Mouse (Mus musculus) mesoderm, embryonic 11.5 days (tissue): ENCODE results near the gene Strn3.
A peak's percentile ranks its signal among the peaks of the same experiment; 100 is the strongest.

Source experiments
- DNase-seq: peaks from one replicate; pipeline ENCODE4 v3.0.0-alpha.2; 2012; ENCODE audit warnings: low read depth, low spot score

Strn3 gene

DNA sequence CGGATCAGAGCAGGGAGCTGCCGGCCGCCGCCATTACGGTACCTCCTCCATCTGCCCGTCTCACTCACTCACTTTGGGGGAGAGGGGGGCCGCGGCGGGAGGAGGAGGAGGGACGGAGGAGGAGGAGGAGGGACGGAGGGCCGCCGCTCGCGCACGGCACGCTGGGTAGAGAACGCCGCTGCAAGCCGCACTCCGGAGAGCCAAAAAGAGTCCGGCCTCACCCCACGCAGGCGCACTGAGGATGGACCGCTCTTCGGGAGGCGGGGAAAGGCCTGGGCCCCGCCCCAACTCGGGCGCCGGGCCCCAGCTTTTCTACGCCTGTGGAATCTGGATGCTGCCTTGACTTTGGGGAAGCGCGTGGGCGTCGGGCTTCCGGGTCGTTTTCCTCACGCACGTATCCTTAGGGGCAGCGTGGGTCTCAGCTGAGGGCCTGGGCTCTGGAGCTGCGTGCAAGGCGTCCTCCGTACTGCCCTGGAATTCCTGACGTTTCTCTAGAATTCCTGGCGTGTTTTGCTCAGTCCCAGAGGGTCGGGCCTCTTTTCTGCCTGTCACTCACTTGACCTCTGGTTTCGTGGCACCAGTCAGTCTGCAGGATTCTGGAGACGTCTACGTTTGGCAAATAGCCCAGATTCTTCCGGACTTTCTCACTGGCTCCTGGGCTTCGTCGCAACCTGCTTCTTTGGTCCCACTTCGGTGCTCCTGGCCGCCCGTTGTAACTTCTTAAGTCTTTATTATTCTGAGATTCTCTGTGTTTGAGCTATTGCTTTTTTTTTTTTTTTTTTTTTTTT is at the start of gene Strn3:
Strn3 (minus strand) TSS at position 53 of the 788 bp plus-strand sequence.
- peak; percentile 97 for DNase-seq

DNA sequence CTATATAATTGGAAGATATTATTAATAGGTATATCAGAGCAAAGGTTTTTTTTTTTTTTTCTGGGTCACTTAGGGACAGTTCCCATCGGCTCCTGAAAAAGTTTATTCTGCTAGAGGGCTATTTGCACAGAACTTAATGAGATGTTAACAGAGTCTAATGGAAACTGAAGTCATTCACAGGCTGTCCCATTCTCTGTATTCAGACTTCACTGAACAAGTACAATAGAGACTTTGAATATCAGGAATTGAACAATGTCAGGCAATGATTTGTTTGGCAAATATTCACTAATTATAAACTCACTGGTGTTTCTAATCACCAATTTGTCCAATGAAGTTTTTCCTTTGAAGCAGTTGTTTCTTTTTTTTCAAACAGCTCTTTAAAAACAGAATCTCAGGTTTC is 45.1 kb upstream of the Strn3 start:
- no peak for DNase-seq

DNA sequence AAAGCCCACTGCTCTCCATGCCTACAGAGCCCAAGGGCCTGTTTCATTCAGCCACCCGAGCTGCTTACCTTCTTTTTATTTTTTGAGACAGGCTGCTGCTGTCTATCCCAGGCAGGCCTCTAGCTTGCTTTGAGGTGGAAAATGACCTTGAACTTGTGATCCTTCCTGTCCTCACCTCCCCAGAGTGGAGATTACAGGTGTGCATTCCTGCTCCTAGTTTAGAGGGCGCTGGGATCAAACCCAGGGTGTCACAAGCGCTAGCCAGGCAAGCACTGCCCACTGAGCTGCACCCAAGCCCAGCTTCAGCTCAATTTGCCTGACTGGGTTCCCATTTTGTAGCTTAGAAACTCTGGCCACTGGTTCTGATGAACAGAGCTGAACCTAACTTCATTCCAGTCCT is 44.7 kb upstream of the Strn3 start:
- DNase-seq = no peak

DNA sequence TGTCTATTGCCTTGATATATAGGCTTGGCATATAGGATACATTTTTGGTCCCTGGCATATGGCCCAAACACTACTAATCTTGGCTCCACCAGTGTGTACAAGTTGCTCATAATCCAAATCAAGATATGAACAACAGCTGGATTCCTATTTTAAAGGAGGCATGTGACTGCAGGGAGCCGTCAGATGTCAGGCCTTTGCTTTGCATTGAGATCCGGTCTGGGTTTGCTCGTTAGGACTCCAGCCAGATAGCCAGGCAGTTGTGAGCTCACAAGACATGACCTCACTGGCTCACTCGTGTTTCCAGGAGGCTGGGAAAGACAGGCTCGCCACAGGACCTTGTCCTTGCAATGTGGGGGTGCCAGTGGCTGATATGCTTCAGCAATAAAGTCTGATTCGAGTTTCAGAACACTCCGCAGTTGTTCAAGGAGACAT is 44.2 kb upstream of the Strn3 start:
- DNase-seq = no peak

DNA sequence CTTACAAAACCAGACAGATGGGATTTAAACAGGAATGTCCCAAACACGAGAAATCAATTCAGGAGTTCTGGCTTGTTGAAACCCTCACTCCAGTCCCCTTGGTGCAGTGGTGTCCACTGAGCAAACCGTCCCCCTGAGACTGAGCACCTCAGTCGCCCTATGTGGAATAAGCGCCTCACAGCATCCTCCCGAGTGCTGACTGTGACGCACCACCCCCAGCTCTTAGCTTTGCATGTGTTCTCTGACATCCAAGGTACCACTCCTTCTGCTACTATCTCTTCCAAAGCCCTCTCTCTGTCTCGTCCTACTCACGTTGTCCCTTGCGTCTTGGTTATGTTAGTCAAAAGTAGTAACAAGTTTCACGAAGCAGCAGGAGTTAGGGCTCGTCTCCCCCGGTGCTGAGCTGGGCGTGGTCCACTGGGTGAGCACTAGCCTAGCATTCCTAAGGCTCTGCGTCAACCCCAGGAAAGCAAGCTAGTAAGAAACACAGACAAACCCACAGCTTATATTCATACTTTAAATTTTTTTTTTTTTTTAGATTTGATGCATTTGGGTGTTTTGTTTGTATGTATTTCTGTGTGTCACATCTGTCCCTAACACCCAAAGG is 43.0 kb upstream of the Strn3 start:
- DNase-seq = no peak

DNA sequence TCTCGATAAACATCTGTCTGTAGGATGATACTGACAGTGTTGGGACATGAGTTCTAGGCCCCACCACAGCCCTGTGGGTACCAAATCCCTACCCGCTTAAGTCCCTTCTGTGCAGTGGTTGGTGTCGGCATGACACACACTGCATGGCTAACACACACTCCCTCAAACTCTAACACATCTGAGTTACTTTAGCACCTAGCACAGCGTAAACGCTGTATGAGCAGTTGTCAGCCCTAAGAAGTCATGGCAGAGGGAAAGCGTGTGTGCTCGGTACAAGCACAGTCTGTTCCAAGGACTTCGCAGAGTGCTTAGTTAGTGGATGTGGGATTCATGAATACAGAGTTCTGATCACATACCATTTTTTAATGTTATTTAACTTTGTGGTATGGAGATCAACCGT is 38.1 kb upstream of the Strn3 start:
- no peak for DNase-seq

DNA sequence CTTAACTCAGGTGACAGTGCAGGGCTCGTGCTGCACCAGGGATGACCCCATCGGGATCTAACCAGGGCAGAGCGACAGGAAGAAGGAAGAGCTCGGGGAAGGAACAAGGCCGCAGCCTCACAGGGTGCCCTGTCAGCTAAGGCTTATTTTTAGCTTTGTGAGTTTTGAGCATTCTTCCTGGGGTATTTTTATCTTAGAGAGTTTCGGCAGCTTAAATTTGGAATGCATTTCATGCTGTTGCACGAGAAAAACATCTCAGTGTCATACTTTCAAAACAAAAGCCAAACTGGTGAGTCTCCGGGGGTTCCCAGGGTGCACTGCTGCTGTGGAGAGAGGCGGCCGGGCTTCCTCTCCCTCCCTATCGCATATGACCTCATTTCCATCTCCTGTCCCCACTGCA is 37.4 kb upstream of the Strn3 start:
- no peak for DNase-seq

DNA sequence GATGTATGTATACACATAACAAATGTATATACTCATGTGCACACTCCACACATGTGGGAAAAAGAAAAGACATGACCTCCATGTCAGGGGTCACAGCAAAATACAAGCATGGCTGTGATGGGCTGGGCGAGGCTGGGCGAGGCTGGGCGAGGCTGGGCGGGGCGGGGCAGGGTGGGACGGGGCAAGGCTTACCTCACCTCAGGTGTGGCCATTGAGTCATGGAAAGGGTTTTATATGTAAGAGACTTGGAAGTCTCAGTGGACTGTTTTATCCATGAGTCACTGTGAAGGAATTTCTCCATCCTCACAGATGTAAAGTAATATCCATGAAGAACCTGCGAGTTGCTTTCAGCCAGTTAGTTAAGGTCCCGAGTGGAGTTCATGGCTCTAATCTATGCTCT is 30.1 kb upstream of the Strn3 start:
- DNase-seq = no peak

DNA sequence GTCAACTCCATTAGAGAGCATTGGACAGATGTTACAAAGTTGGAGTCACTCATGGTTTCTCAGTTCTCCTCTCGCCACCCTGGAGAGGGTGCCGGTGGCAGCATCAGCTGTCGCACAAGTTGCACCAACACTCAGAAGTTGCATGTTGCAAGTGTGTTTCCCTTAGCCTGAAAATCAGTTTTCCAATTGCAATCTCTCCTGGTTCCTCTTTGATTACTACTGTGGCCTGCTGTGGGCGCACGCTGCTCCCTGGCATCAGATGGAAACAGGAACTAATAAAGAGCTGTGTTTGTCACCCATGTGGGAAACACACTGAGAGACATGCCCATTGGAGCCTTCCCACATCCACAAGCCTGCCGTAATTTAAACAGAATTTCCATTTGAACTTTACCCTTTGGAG is 26.9 kb upstream of the Strn3 start:
- DNase-seq = no peak

DNA sequence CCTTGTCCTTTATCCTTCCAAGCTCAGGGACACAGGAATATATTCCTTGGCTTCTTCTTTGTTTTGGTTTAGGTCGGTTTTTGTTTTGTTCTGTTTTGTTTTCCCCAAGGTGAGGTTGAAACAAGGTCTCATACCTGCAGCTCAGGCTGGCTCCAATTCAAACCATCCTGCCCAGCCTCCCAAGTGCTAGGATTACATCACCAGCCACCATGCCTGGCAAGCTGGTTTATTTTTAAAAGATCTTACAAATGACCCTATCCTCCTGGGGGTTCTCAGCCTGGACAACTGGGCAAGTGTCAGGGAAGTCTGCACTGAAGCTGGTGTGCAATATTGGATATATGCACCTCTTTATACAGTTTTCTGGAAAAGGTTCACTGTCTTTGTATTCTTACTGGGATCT is 21.0 kb upstream of the Strn3 start:
- DNase-seq = no peak

DNA sequence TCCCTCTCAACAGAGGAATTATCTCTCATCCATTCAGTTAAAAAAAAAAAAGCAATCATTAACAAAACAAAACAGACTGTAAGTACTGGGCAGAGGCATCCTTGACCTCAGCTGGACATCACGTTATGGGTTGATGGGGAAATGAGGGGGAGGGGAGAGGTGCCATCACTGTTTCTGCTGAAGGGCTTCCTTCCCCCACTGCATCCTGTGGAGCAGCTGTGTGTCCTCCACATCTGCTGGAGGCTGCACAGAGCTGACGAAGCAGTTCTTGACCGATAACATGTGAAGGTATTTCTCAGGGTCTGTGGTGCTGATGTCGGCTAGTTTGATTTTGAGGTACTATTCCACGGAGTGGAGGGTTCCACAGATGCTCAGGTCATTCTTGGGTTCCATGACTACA is 18.5 kb upstream of the Strn3 start:
- DNase-seq = no peak

DNA sequence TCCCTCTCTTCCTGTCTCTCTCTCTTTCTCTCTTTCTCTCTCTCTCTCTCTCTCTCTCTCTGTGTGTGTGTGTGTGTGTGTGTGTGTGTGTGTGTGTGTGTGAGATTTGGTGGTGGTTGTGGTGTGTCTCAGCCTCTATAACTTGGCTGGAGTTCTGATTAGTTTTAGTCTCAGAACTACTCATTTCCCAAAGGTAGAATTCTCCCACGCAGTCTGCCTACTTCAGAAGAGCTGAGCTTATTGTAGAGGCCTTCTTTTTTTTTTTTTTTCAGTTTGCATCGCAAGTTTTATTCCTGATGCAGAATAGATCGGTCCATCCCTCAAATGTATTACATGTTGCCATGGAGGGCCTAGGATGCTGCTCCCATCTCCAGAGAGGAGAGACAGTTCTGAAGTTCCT is 18.0 kb upstream of the Strn3 start:
- DNase-seq = no peak

DNA sequence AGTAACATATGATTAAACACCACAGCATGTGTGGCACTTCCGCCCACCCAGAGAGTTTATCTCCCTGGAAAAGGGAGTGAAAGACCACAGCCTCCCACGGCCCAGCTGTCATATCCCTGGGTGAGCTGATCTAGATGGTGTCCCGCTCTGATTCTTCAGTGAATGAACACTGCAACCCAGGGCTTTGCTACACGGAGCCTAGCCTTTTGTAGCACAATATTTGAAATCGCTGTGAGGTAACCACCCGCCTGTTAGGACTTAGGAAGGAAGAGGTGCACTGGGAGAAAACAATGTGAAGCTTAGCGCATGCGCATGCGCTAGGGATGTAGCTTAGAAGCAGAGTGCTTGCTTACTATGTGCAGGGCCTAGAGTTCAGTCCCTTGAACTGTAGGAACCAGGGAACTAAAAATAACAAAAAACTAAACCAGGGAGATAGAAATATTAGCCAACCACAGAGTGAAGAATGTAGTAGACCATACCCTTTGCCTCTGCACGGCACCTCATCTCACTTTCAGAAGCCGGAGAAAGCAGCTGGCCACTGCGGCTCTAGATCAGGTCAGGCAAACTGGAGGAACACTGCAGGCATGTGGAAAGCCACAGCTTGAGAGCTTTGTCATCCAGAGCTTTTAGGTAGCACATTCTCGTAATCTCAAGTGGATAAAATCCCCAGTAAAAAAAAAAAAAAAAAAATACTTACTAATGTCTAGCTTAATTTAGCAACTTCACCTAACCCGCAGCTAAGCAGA is 17.4 kb upstream of the Strn3 start:
- DNase-seq = no peak

DNA sequence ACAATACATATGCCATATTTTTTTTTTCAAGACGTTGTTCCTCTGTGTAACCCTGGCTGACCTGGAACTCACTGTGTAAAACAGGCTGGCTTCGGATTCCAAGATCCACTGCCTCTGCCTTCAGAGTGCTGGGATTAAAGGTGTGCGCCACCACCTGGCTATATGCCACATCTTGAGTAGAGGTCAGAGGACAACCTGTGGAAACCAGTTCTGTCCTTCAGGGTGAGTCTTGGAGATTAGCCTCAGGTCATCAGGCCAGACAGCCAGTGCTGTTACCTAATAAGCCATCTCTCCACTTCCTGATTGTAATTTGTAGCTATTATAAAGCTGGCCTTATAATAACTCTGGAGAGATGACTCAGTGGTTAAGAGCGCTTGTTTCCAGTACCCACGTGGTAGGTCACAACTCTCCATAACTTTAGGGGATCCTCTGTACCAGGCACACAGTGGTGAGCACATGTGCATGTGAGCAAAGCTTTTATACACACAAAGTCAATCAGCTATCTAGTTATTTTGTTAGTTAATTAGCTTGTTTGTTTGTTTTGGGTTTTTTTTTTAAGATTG is 15.1 kb upstream of the Strn3 start:
- no peak for DNase-seq

DNA sequence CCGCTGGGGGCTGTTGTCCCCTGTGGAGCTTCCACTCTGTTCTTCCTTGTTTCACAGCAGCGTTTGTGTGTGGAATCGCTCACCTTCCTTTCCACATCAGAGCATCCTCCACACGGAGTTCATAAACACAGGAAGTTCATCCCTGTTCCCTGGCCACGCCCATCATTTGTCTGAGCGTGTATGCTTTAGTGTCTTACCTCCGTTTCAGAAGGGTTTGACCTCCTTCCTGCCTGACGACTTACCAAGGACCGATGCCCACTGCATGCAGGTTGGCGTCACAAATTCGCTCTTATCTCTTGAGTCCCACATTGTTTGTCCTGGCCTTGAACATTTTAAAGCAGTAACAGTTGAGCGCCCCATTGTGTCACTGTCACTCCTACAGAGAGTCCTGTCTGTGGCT is 14.1 kb upstream of the Strn3 start:
- DNase-seq = no peak

DNA sequence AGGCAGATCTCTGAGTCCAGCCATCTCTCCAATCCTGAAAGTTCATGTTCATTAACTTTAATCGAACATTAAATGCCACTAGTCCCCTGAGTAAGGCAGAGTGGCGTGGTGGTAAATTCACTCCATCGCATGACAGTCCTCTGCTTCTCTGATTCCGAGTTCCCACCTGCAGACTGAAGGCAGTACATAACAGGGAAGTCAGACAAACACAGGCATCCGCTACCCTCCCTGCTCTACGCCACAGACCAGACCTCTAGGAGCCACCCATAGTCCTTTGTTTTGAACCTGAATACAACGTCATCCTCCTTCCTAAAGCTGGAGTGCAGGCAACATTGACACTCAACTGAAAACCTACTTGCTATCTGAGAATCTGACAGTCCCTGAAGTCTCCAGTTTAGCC is 12.9 kb upstream of the Strn3 start:
- DNase-seq = no peak

DNA sequence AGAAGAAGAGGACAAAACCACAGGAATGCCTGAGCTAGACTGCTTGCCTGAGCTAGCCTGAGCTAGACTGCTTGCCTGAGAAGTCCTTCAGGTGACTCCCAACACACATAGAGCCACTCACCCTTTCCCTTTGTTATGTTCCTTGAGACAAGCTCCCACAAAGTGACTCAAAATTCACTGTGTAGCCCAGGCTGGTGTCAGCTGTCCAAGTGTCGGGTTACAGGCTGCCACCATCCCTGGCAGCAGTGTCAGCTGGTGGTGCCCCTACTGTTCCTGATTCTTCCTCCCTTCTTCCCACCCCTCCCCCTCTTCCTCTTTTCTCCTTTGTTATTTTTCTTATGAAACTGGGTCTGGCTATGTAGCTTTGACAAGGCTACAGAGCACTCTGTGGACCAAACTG is 12.2 kb upstream of the Strn3 start:
- DNase-seq = peak; percentile 43

DNA sequence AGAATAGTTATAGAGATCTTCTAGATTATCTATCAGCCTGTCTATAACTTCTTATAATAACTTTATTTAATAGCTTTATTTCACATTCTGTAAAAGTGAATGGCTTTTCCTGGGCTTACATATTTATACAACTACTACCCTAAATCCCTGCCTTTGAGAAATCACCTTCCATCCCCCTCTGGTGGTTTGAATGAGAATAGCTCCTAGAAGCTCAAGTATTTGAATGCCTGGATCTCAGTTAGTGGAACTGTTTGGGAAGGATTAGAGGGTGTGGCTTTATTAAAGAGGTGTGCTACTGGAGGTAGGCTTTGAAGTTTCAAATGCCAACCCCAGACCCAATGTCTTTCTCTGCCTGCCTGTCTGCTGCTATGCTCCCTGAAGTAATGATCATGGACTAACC is 10.0 kb upstream of the Strn3 start:
- DNase-seq = no peak

DNA sequence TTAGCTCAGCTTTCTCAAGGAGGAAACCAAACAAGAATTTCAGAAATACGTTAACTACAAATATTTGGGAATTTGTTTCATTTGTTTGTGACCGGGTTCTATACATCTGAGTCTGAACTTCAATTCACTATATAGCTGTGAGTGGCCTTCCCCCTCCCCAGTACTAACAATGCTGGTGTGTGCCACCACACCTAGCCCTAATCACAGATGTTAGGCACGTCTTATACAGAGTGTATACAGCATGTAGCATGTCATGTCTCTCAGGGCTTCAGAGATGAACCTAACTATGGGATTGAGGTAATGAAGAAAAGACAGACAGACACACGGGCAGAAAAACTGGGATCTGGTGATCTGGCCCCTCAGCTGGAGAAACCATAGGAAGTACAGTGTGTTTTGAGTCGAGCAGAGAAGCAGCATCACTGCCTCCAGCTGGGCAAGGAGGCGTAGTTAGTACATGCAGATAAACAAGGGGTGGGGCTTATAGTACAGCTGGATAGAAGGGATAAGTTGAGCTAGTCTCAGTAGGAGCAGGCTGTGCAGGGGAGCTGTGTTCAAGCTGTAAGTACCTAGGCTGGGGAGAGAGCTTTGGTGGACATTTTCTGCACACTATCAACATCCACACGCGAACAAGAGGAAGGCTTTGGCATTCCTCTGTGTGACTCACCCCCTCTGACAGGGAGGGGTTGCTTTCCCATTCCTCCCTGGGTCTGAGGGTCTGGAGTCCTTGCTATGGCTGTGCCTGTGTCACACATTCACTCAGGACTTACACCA is 8.1 kb upstream of the Strn3 start:
- DNase-seq = no peak

DNA sequence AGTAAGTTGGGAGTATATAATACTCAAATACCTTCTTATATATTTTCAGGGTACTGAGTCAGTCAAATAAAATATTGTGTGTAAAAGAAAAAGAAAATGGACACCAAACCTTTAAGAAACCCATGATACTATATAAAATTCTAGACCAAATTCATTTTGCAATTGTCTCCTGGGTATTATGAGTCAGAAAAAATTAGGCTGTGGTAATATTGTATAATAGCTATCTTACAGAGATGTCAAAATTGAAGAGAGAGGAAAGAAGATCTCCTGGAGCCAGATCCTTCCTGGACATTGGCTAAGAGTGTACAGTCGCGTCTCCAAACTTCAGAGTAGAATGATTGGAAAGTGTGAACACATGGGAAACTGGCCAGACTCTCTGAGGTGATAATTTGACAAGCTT is 4.5 kb upstream of the Strn3 start:
- DNase-seq = no peak

DNA sequence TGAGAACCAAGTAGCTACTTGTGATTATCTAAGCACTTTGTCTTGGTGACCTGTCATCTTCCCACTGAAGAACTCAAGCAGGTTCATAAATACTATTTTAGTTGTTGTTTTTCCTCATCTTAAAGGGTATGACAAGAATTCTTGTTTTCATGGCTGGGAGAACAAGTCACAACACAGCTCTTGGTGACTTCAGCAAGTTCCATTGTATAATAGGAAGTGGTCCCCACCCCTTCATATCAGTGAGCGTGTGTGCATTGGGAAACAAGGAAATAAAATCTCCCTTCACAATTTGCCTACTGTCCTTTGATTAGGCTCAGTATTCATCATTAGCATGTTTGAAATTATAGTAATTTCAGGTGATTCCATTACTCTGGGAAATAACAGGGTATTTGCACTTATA is 3.3 kb upstream of the Strn3 start:
- no peak for DNase-seq

DNA sequence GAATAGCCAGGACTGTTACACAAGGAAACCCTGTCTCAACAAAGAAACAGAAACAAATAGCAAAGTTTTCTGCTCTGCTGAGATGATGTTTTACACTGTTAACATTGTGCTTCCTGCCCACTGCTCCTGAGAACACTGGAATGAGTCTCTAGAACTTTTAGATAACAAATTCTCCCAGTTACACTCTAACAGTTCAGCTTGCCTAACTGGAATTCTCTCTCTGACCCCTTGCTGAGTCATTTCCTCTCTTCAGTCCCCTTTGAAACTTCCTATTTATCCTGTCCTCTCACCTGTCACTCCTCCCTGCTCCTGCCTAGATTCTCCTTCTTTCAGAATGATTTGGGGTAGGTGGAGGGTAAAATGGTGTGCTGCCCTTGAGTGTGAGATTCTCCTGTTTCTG is 2.4 kb upstream of the Strn3 start:
- no peak for DNase-seq
